Mouse (Mus musculus) kidney, adult 2 months (tissue): Measurements from ENCODE around the gene Sympk.

ENCODE experiments used
- CTCF ChIP-seq: fragments of 200-500 bp; conservative IDR thresholded peaks from 2 replicates; pipeline ENCODE4 v1.5.1; 2011; ENCODE audit warnings: low read depth, mild to moderate bottlenecking, control low read depth, low read length, moderate library complexity, mixed read lengths; ENCODE audit not compliant: insufficient read depth, insufficient read length
- POLR2A ChIP-seq: fragments of 200-500 bp; IDR thresholded peaks from one replicate; pipeline ENCODE4 v1.6.1; 2011; ENCODE audit warnings: low read depth, low read length, control low read depth

DNA sequence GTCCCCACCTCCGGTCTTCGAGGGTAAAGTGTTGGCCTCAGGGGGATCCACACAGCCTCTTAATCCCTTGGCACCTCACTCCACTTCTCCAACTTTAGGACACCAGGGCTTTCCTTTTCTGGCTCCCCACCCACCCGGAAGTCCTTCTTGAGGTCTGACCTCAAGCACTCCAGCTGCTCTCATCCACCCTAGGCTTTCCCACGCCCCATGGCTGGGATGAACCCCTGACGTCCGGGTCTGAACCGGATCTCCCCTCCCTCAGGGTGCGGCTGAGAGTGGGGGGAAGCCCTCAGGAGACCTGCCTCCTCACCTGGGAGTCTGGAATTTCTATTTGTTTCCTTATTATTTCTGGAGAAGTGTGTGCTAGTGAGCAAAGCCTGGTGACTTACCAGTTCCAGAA, 3.1 kb upstream of the Sympk start:
- TF ChIP-seq POLR2A (no peak), CTCF (no peak)
